Mouse (Mus musculus) cerebellum, adult 2 months (tissue): ENCODE results near the gene Ezr.

ENCODE experiments used
- CTCF ChIP-seq: fragments of 200-500 bp; IDR thresholded peaks from 2 replicates; pipeline ENCODE4 v1.5.1; 2011; ENCODE audit warnings: low read depth, mild to moderate bottlenecking, control low read depth, low read length, moderate library complexity, borderline replicate concordance; ENCODE audit not compliant: insufficient read depth
- POLR2A ChIP-seq: fragments of 200-500 bp; IDR thresholded peaks from 2 replicates; pipeline ENCODE4 v1.6.1; 2011; ENCODE audit warnings: low read length, control low read depth, borderline replicate concordance; ENCODE audit not compliant: insufficient read depth

DNA sequence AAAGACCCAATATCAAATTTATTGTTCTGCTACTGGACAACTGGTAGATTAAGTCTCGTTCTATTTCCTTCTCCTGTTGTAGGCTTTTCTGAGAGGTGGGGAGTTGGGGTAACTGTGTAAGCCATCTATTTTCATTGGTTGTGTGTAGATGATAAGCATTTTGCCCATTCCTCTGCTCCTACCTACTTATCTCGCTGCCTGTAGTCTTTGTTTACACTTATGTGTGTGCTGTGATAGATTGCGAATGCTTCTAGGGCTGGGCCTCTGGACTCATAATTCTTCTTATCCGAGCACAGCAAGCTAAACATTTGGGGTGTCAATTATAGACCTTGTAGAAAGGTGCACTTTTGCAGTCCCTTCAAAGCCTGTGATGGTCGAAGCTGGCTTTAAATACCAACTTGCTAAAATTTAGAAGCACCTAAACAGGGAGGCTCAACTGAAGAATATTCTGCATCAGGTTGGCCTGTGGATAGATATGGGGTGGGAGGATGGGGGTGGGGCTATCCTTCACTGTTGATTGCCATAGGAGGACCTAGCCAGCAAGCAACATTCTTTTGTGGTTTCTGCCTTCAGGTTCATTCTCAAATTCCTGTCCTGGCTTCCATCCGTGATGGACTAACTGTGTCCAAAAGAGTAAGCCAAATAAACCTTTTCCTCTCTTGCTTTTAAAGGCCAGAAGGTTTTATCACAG is 22.4 kb upstream of the Ezr start:
- TF ChIP-seq CTCF (no peak), POLR2A (no peak)
